Mouse (Mus musculus): ENCODE measurements at regions not wholly inside any gene's neighbourhood (a gene's known extent, or its start where the extent isn't known, plus 50 kb on each side); places are given as distances from the start of the nearest gene placed in this dataset.

GRCm38 (mm10) chr7:35857693-35858092, 54.9 kb upstream of the Zfp507 start:
- H3K36me3 ChIP-seq (ENCODE audit: control insufficient read depth, insufficient read depth, low read length): no peaks in the 10 kb centered on the region
- no peak overlapping the region for H3K4me3 ChIP-seq (ENCODE audit: insufficient read depth, low read depth, low read length)
- H3K4me1 ChIP-seq (ENCODE audit: control insufficient read depth, insufficient read depth, low read length): no peaks in the 10 kb centered on the region
- no peak overlapping the region for H3K27ac ChIP-seq (ENCODE audit: insufficient read depth, low read depth, low read length)
- no peak for DNase-seq
- TF ChIP-seq CTCF (conservative IDR thresholded peaks at IDR 0.05; ENCODE audit: insufficient read depth, insufficient read length, low read depth, low read length) (no peak), POLR2A (IDR thresholded peaks at IDR 0.05; ENCODE audit: low read depth, low read length) (no peak)
- 49% methylated on average over 10 of the region's 10 CpGs for WGBS
- H3K27me3 ChIP-seq (replicated peaks; ENCODE audit: control insufficient read depth, insufficient read depth, low read length): no peaks in the 10 kb centered on the region
